Mouse (Mus musculus) right cerebral cortex, postnatal 25 days (tissue): Measurements from ENCODE around the gene Tex28.
"Not testable (repeated sequence)": the region's sequence is repeated elsewhere in the genome, so short reads cannot be mapped to it uniquely, and the experiment has no call there.

Experiments
- DNase-seq: peaks from one replicate; pipeline ENCODE4 v3.0.0; 2022

The Tex28 gene

DNA sequence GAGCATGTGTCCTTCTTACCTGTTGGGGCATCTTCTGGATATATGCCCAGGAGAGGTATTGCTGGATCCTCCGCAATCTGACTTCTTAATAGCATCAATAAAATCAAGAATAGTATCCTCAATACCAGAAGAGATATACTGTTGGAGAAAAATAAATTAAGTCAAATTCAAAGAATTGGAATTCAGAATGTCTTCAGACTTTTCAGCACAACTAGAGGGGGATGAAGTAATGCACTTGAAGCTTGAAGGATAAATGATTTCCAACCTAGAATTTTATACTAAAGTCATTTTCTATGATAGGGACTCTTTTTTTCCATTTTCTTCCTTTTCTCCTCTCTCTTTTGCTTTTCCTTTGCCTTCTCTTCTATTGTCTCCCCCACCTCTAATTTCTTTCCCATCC lies at the start of gene Tex28:
Gene Tex28, minus strand, starts transcription at position 101 of the 400 bp plus-strand sequence.
- DNase-seq = no peak

GRCm38 (mm10) chrX:74203556-74203955 lies 35.9 kb upstream of the Tex28 start:
- no peak for DNase-seq

GRCm38 (mm10) chrX:74176959-74177358 lies 9.3 kb upstream of the Tex28 start, which contains the start of gene Tktl1:
Tktl1 (plus strand) TSS chrX:74177259.
- DNase-seq = no peak

DNA sequence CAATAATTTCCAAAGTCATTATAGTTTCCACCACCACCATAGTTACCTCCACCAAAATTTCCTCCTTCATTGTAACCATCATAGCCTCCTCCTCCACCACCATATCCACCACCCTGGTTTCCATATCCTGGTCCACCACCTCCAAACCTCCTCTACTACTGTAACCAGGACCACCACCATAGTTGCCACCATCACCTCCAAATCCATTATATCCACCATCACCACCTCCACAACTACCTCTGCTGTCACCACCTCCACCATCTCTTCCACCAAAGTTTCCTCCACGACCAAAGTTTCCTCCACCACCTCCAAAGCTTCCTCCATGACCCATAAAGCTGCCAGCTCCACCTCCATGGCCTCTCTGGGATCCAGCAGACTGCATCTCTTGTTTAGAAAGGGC lies 32.4 kb downstream of the Tex28 start, which contains the start of gene Mecp2:
Gene Mecp2, minus strand, starts transcription at position 101 of the 400 bp plus-strand sequence.
- DNase-seq = not testable (repeated sequence)

GRCm38 (mm10) chrX:74127164-74127563 lies 40.5 kb downstream of the Tex28 start, which contains the start of gene Opn1mw:
Opn1mw (plus strand) TSS chrX:74127464.
- no peak for DNase-seq

- no peak for DNase-seq
Observed at GRCm38 (mm10) chrX:74124975-74125374, 42.7 kb downstream of the Tex28 start.

GRCm38 (mm10) chrX:74115511-74115910 lies 52.1 kb downstream of the Tex28 start:
- peak; percentile 37 for DNase-seq

- no peak for DNase-seq
Observed at GRCm38 (mm10) chrX:74114036-74114435, 53.6 kb downstream of the Tex28 start.

GRCm38 (mm10) chrX:74108747-74109146 lies 58.9 kb downstream of the Tex28 start:
- DNase-seq = no peak

GRCm38 (mm10) chrX:74105916-74106315 lies 61.7 kb downstream of the Tex28 start:
- no peak for DNase-seq

- no peak for DNase-seq
Observed at GRCm38 (mm10) chrX:74103457-74104188, 64.0 kb downstream of the Tex28 start.
